8 mouse cellular contexts compared by ENCODE assay signal in genomic region chrX:8251789-8252333, GRCm38 (mm10). TPM values are rescaled to one million over a fixed set of nuclear protein-coding genes. Genes with fewer than 3 reads are reported as not detected.
DNase-seq lines count a peak whose midpoint lies in the region; ATAC-seq and TF ChIP-seq lines count a peak whose summit lies in the region.

No protein-coding gene starts in this region.

- 6% methylated on average over 18 of the region's 18 CpGs for WGBS in heart, embryonic 16.5 days
- 9% methylated on average over 18 of the region's 18 CpGs for WGBS in bone marrow, adult 2 months
- 12% methylated on average over 18 of the region's 18 CpGs for WGBS in hindbrain, embryonic 16.5 days
- 29% methylated on average over 18 of the region's 18 CpGs for WGBS in midbrain, embryonic 13.5 days

- H3K4me1 ChIP-seq in heart, embryonic 16.5 days (ENCODE audit: control insufficient read depth, insufficient read depth, low read length) = peaks cover 4% of the 10 kb centered on the region
- H3K4me1 ChIP-seq in bone marrow, adult 2 months (ENCODE audit: control insufficient read depth, insufficient read depth, low read length) = no peaks in the 10 kb centered on the region; the same call in 1 of the 2 replicates
- H3K4me1 ChIP-seq in hindbrain, embryonic 16.5 days (ENCODE audit: control insufficient read depth, insufficient read depth, low read depth, low read length) = peaks cover 4% of the 10 kb centered on the region
- peaks cover 10% of the 10 kb centered on the region for H3K4me1 ChIP-seq in midbrain, embryonic 13.5 days (replicated peaks)

- TF ChIP-seq CTCF in bone marrow, adult 2 months (IDR thresholded peaks at IDR 0.05; ENCODE audit: control insufficient read depth, insufficient read depth, low read length) = no peak

- DNase-seq in heart, postnatal 10 days = no peak
- DNase-seq in right cerebral cortex, adult 18-20 months = no peak
- DNase-seq in left cerebral cortex, postnatal 4 days = no peak
- DNase-seq in kidney, adult 11 months = no peak

- H3K4me2 ChIP-seq in heart, embryonic 16.5 days (ENCODE audit: low read depth, low read length) = peak overlapping the region; percentile 75
- H3K4me2 ChIP-seq in hindbrain, embryonic 16.5 days (ENCODE audit: low read length) = peak overlapping the region; percentile 61
- peak overlapping the region; percentile 57 for H3K4me2 ChIP-seq in midbrain, embryonic 13.5 days (replicated peaks)

- intact Hi-C loops in heart, postnatal 10 days (cut with DNase I) = loop anchor here (5.0 kb wide), 1 partner anchor 60 kb away; the partner anchor contains the start of gene Ebp
- intact Hi-C loops in left cerebral cortex, postnatal 4 days (cut with DNase I) = no loop called here

- peak overlapping the region; percentile 69 for H3K4me3 ChIP-seq in heart, embryonic 16.5 days (ENCODE audit: low read length)
- H3K4me3 ChIP-seq in bone marrow, adult 2 months (replicated peaks; ENCODE audit: control insufficient read depth, low read depth, low read length) = peak overlapping the region; percentile 95
- H3K4me3 ChIP-seq in hindbrain, embryonic 16.5 days (ENCODE audit: low read length) = peak overlapping the region; percentile 58
- H3K4me3 ChIP-seq in midbrain, embryonic 13.5 days (replicated peaks) = peak overlapping the region; percentile 50

- H3K9ac ChIP-seq in heart, embryonic 16.5 days (ENCODE audit: low read length) = peak overlapping the region; percentile 79
- H3K9ac ChIP-seq in hindbrain, embryonic 16.5 days (ENCODE audit: low read depth, low read length) = peak overlapping the region; percentile 49
- H3K9ac ChIP-seq in midbrain, embryonic 13.5 days (replicated peaks) = peak overlapping the region; percentile 72

- 0 out of 2 replicates have a peak, but pooled peaks cover 2% of the 10 kb centered on the region for H3K36me3 ChIP-seq in heart, embryonic 16.5 days (ENCODE audit: control insufficient read depth, insufficient read depth)
- no peaks in the 10 kb centered on the region for H3K36me3 ChIP-seq in hindbrain, embryonic 16.5 days (ENCODE audit: control insufficient read depth, insufficient read depth, low read length)
- H3K36me3 ChIP-seq in midbrain, embryonic 13.5 days = no peaks in the 10 kb centered on the region

- no peak for TF ChIP-seq POLR2A in bone marrow, adult 2 months (IDR thresholded peaks at IDR 0.05; ENCODE audit: borderline replicate concordance, control insufficient read depth, low read depth, low read length)

- H3K27ac ChIP-seq in heart, embryonic 16.5 days (ENCODE audit: low read length) = no peak overlapping the region
- peak overlapping the region; percentile 62 for H3K27ac ChIP-seq in bone marrow, adult 2 months (ENCODE audit: control insufficient read depth, insufficient read depth, low read depth, low read length, poor library complexity)
- H3K27ac ChIP-seq in hindbrain, embryonic 16.5 days (ENCODE audit: low read depth, low read length) = no peak overlapping the region
- H3K27ac ChIP-seq in midbrain, embryonic 13.5 days = no peak overlapping the region

- no peaks in the 10 kb centered on the region for H3K27me3 ChIP-seq in heart, embryonic 16.5 days (ENCODE audit: control insufficient read depth, insufficient read depth, low read length)
- H3K27me3 ChIP-seq in hindbrain, embryonic 16.5 days (replicated peaks; ENCODE audit: control insufficient read depth, insufficient read depth, low read length) = no peaks in the 10 kb centered on the region
- H3K27me3 ChIP-seq in midbrain, embryonic 13.5 days = no peaks in the 10 kb centered on the region

- peak; percentile 45 for ATAC-seq in heart, embryonic 16.5 days (replicated peaks; ENCODE audit: extremely low read depth, insufficient read depth, low FRiP score)
- ATAC-seq in hindbrain, embryonic 16.5 days = peak; percentile 71
- peak; percentile 79 for ATAC-seq in midbrain, embryonic 13.5 days

- no peaks in the 10 kb centered on the region for H3K9me3 ChIP-seq in heart, embryonic 16.5 days (replicated peaks; ENCODE audit: control insufficient read depth, low read length)
- H3K9me3 ChIP-seq in hindbrain, embryonic 16.5 days (ENCODE audit: control insufficient read depth, low read length) = no peaks in the 10 kb centered on the region; the same call in 1 of the 2 replicates
- H3K9me3 ChIP-seq in midbrain, embryonic 13.5 days = no peaks in the 10 kb centered on the region

RNA-seq across cellular contexts. Expression of gene Ftsj1, which starts 0.3 kb away (rescaled TPM):
- 23.8 and 25.7 TPM in 2 replicates for polyA plus RNA-seq in heart, embryonic 16.5 days (2015; fragmentation: Nextera tagmentation; extraction: Ambion mirVana)
- 10 to 100 TPM; 13.3 to 13.7 TPM for total RNA-seq in heart, postnatal 10 days (2021)
- polyA plus RNA-seq in bone marrow, adult 2 months (2011; ENCODE audit: insufficient read depth, insufficient read length, low replicate concordance, missing spikeins) = 13.8 and 22.6 TPM in 2 replicates
- polyA plus RNA-seq in hindbrain, embryonic 16.5 days (2015; fragmentation: Nextera tagmentation; extraction: Ambion mirVana) = 49.9 and 52.8 TPM in 2 replicates
- polyA plus RNA-seq in midbrain, embryonic 13.5 days (2015; fragmentation: Nextera tagmentation; extraction: Ambion mirVana) = 47.3 and 50.8 TPM in 2 replicates
- 10 to 100 TPM; 25.9 to 28.9 TPM for total RNA-seq in left cerebral cortex, postnatal 4 days (2021)

RNA-seq across cellular contexts. Expression of gene Slc38a5, which starts 19.1 kb away (rescaled TPM):
- polyA plus RNA-seq in heart, embryonic 16.5 days (2015; fragmentation: Nextera tagmentation; extraction: Ambion mirVana) = 13.9 and 22.6 TPM in 2 replicates
- 1 to 10 TPM; 1.3 to 1.8 TPM for total RNA-seq in heart, postnatal 10 days (2021)
- polyA plus RNA-seq in bone marrow, adult 2 months (2011; ENCODE audit: insufficient read depth, insufficient read length, low replicate concordance, missing spikeins) = 106 and 143 TPM in 2 replicates
- polyA plus RNA-seq in hindbrain, embryonic 16.5 days (2015; fragmentation: Nextera tagmentation; extraction: Ambion mirVana) = 34.6 and 43.0 TPM in 2 replicates
- 24.8 and 25.5 TPM in 2 replicates for polyA plus RNA-seq in midbrain, embryonic 13.5 days (2015; fragmentation: Nextera tagmentation; extraction: Ambion mirVana)
- 10 to 100 TPM; 31.4 to 34.9 TPM for total RNA-seq in left cerebral cortex, postnatal 4 days (2021)

RNA-seq across cellular contexts. Expression of gene Porcn, which starts 45.5 kb away (rescaled TPM):
- polyA plus RNA-seq in heart, embryonic 16.5 days (2015; fragmentation: Nextera tagmentation; extraction: Ambion mirVana) = 4.3 and 5.0 TPM in 2 replicates
- total RNA-seq in heart, postnatal 10 days (2021) = 1 to 10 TPM; 2.4 to 3.1 TPM
- polyA plus RNA-seq in bone marrow, adult 2 months (2011; ENCODE audit: insufficient read depth, insufficient read length, low replicate concordance, missing spikeins) = 2.0 and 5.0 TPM in 2 replicates
- polyA plus RNA-seq in hindbrain, embryonic 16.5 days (2015; fragmentation: Nextera tagmentation; extraction: Ambion mirVana) = 50.7 and 55.4 TPM in 2 replicates
- 40.5 and 41.9 TPM in 2 replicates for polyA plus RNA-seq in midbrain, embryonic 13.5 days (2015; fragmentation: Nextera tagmentation; extraction: Ambion mirVana)
- 10 to 100 TPM; 43.4 to 49.5 TPM for total RNA-seq in left cerebral cortex, postnatal 4 days (2021)

RNA-seq across cellular contexts. Expression of gene Ebp, which starts 58.5 kb away (rescaled TPM):
- 31.9 and 35.7 TPM in 2 replicates for polyA plus RNA-seq in heart, embryonic 16.5 days (2015; fragmentation: Nextera tagmentation; extraction: Ambion mirVana)
- 10 to 100 TPM; 22.8 to 26.1 TPM for total RNA-seq in heart, postnatal 10 days (2021)
- 39.7 and 62.2 TPM in 2 replicates for polyA plus RNA-seq in bone marrow, adult 2 months (2011; ENCODE audit: insufficient read depth, insufficient read length, low replicate concordance, missing spikeins)
- polyA plus RNA-seq in hindbrain, embryonic 16.5 days (2015; fragmentation: Nextera tagmentation; extraction: Ambion mirVana) = 34.8 and 36.6 TPM in 2 replicates
- polyA plus RNA-seq in midbrain, embryonic 13.5 days (2015; fragmentation: Nextera tagmentation; extraction: Ambion mirVana) = 29.3 and 36.7 TPM in 2 replicates
- total RNA-seq in left cerebral cortex, postnatal 4 days (2021) = 10 to 100 TPM; 19.9 to 25.5 TPM
